Mouse (Mus musculus) heart, adult 2 months (tissue): ENCODE data around the gene Egfr. TPM values are rescaled to one million over a fixed set of nuclear protein-coding genes. Genes with fewer than 3 reads are reported as not detected.

ENCODE experiments used
- DNase-seq, 2 experiments: peaks; one replicate each; pipeline ENCODE4 v3.0.0; 2021
- H3K27ac ChIP-seq: fragments of 200-600 bp; 2 replicates; pipeline ENCODE4 v1.8.1; 2022
- H3K27me3 ChIP-seq: fragments of 200-500 bp; 2 replicates; pipeline ENCODE4 v1.6.1; 2012; ENCODE audit warnings: mild to moderate bottlenecking, low read length, inconsistent platforms, mixed read lengths; ENCODE audit not compliant: control insufficient read depth, insufficient read depth
- H3K36me3 ChIP-seq: fragments of 200-500 bp; 2 replicates; pipeline ENCODE4 v1.6.1; 2012; ENCODE audit warnings: low read length, inconsistent platforms; ENCODE audit not compliant: control insufficient read depth, insufficient read depth
- H3K4me1 ChIP-seq: fragments of 200-500 bp; 2 replicates; pipeline ENCODE4 v1.6.1; 2011; ENCODE audit warnings: low read length; ENCODE audit not compliant: control insufficient read depth, insufficient read depth
- H3K4me3 ChIP-seq: fragments of 200-600 bp; 2 replicates; pipeline ENCODE4 v1.8.1; 2022
- H3K79me2 ChIP-seq: fragments of 200-500 bp; replicated peaks from 2 replicates; pipeline ENCODE4 v1.6.1; 2012; ENCODE audit warnings: mild to moderate bottlenecking, inconsistent platforms, low read length, moderate library complexity, mixed read lengths; ENCODE audit not compliant: control insufficient read depth, insufficient read depth
- H3K9ac ChIP-seq: fragments of 200-500 bp; 2 replicates; pipeline ENCODE4 v1.6.1; 2012; ENCODE audit warnings: low read depth, mild to moderate bottlenecking, control low read depth, inconsistent platforms, low read length, mixed read lengths
- CTCF ChIP-seq: fragments of 200-600 bp; IDR thresholded peaks from 2 replicates; pipeline ENCODE4 v1.8.1; 2022; ENCODE audit warnings: antibody characterized with exemption, mild to moderate bottlenecking, moderate library complexity
- EP300 ChIP-seq: fragments of 200-500 bp; IDR thresholded peaks from 2 replicates; pipeline ENCODE4 v1.6.1; 2011; ENCODE audit warnings: low read depth, low read length, control low read depth; ENCODE audit not compliant: insufficient read depth
- POLR2A ChIP-seq: fragments of 200-500 bp; IDR thresholded peaks from 2 replicates; pipeline ENCODE4 v1.6.1; 2011; ENCODE audit warnings: mild to moderate bottlenecking, low read depth, low read length, control low read depth; ENCODE audit not compliant: insufficient read depth
- WGBS: fragments of 180-500 bp; shearing (Covaris S2); methylation state at CpG from one replicate; pipeline ENCODE4 v1.1.7; 2018; 5-methylcytosine and 5-hydroxymethylcytosine counted together
- intact Hi-C: fragments of 180-260 bp; cut with DNase I; formaldehyde crosslinking; loops from one replicate; pipeline ENCODE4 v1.15.1; 2025
- polyA plus RNA-seq: library from polyadenylated mRNA; depleted of rRNA; stranded (reverse); fragments of >200 nt; gene quantifications from 2 replicates; pipeline ENCODE4 v1.2.3, GENCODE M21; 2012
- total RNA-seq, 2 experiments: library from RNA; stranded (reverse); gene quantifications; 2 replicates each; pipeline ENCODE4 v1.2.3; 2021

Egfr gene
- total and polyA plus RNA-seq, 3 experiments: 4.4 to 10.5 (median 4.9) TPM

DNA sequence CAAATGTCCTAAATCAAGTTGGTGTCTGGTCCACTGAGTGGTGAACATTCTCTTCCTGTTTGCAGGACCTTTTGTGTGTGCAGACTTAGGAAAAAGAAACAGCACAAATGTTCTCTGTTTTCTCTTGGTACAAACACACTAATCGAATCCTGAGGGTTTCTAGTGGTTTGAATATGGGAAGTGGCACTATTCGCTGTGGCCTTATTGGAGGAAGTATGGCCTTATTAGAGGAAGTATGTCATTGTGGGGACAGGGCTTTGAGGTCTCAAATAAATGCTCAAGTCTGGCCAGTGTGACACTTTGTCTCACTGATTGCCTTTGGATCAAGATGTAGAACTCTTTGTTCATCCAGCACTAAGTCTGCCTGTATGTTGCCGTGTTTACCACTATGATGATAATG is 180.2 kb downstream of the Egfr start:
- intact Hi-C loops: no loop called here
- WGBS: 91% methylated on average over 3 of the region's 3 CpGs
- TF ChIP-seq EP300: no peak
- TF ChIP-seq CTCF: no peak
- no peak for TF ChIP-seq POLR2A
- Histone ChIP-seq H3K79me2 (no peaks in the 10 kb centered on the region), H3K9ac (no peak overlapping the region), H3K4me3 (no peak overlapping the region), H3K36me3 (no peaks in the 10 kb centered on the region), H3K27ac (no peak overlapping the region), H3K27me3 (no peaks in the 10 kb centered on the region), H3K4me1 (peaks cover 1% of the 10 kb centered on the region; the same call in 1 of the 2 replicates)
- DNase-seq: no peak

DNA sequence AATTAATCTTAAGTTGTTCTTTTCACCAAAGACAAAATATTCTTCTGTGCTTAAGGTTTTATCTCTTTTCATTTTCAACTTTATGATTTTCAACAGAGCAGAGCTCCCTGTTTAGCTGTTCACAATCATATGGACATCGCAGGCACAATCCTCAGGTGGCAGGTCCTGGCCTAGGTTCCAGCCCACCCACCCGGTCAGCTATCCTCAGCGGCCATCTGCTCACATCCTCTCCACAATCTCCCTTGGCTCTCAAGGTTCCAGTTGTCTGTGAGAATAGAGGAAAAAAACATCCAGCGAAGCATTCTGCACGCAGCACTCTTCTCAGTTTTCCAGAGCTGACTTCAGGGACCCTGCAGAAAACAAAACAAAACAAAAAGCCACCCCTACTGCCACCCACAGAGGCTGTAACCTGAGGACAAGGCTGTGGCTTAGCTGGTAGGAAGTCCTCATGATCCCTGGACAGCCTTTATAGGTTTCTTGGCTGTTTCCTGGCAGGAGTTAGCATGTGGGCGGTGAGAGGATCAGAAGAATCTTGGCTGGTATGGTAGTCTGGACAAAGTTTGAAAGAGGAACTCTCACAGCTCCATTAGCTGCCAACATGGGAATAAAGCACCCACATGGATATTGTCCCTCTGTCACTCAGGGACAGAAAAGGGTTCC is 183.7 kb downstream of the Egfr start:
- H3K9ac ChIP-seq: 0 out of 2 replicates have a peak overlapping the region, but pooled peaks have one; percentile 31
- no peak overlapping the region for H3K4me3 ChIP-seq
- H3K4me1 ChIP-seq: peaks cover 1% of the 10 kb centered on the region; the same call in 1 of the 2 replicates
- no peak overlapping the region for H3K27ac ChIP-seq
- DNase-seq: peak in 1 of 2 experiments; percentile 27
- 46% methylated on average over 6 of the region's 6 CpGs for WGBS
- no peaks in the 10 kb centered on the region for H3K27me3 ChIP-seq
- intact Hi-C loops: no loop called here
- TF ChIP-seq EP300: no peak
- TF ChIP-seq CTCF: no peak
- TF ChIP-seq POLR2A: no peak
- no peaks in the 10 kb centered on the region for H3K36me3 ChIP-seq
- no peaks in the 10 kb centered on the region for H3K79me2 ChIP-seq

DNA sequence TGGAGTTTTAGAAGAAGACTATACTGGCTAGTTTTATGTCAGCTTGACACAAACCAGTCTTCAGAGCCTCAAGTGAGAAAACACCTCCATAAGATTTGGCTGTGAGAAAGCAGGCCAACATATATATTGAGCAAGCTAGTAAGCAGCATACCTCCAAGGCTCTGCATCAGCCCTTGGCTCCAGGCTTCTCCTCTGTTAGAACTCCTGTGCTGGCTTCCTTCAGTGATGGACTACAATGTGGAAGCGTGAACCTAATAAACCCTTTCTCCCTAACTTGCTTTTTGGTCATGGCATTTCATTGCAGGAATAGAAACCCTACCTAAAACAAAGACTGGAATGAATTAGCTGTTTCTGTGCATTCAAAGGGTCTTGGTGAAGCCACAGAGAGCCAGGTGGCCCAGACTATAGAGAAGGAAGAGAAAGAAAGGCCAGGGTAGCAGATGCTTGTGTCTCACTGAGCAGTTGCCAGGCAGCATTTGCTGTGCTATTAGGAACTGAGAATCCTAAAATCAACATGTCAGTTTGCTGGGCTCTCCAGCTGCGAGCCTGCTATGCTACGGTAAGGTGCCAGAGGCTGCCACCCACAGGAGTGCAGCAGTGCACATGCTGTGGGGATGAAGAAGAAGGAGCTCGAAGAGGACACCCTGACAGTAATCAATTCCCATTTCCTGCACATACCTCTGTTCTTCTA is 189.2 kb downstream of the Egfr start:
- intact Hi-C loops: no loop called here
- no peak for DNase-seq
- Histone ChIP-seq H3K4me1 (no peaks in the 10 kb centered on the region), H3K36me3 (no peaks in the 10 kb centered on the region), H3K27ac (no peak overlapping the region), H3K27me3 (no peaks in the 10 kb centered on the region), H3K4me3 (no peak overlapping the region), H3K79me2 (no peaks in the 10 kb centered on the region), H3K9ac (no peak overlapping the region)
- TF ChIP-seq POLR2A: no peak
- TF ChIP-seq EP300: no peak
- no peak for TF ChIP-seq CTCF
- WGBS: 73% methylated on average over 4 of the region's 4 CpGs

DNA sequence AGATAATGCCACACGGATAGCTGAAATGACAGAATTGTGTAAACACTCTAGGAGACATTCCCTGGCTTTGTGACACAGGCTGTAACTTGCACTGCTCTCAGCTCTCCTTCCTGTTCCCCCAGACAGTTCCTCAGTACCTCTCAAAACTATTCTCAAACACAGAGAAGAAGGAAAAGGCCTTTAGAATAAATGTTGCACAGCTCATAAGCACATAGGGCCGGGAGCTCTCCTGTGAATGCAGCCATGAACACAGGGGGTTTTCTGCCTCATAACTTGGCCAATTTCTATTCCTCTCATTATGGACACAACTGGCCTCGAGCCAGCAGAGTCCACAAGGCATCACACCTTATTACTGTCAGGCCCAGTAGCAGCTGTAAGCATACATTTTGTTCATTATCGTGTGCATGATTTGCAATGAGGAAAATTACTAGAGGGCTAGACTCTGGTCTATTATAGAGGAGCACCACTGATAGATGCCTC is 190.0 kb downstream of the Egfr start:
- Histone ChIP-seq H3K27me3 (no peaks in the 10 kb centered on the region), H3K9ac (no peak overlapping the region), H3K36me3 (no peaks in the 10 kb centered on the region), H3K79me2 (no peaks in the 10 kb centered on the region), H3K27ac (no peak overlapping the region), H3K4me1 (no peaks in the 10 kb centered on the region), H3K4me3 (no peak overlapping the region)
- 62% methylated on average over 4 of the region's 4 CpGs for WGBS
- intact Hi-C loops: no loop called here
- TF ChIP-seq POLR2A (no peak), CTCF (no peak), EP300 (no peak)
- DNase-seq: no peak

DNA sequence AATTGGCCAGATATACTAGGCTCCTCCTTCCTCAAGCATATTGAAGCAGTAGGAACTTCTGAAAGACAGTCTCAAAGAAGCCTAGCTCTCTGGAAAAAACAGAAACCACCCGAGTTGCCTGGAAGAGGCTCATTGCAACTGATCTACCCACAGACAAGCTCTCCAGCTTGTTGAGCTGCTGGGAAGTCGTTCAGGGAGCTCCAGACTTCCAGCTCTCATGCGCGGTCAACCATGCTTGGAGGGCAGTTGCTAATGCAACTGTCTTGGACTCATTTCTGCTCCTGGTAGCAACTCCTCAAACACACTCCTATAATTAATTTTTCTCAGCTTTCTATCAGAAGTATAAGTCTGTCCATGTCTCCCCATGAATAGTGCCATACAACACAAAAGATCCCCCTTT is 191.0 kb downstream of the Egfr start:
- intact Hi-C loops: no loop called here
- no peak overlapping the region for H3K4me3 ChIP-seq
- H3K4me1 ChIP-seq: no peaks in the 10 kb centered on the region
- DNase-seq: no peak
- no peaks in the 10 kb centered on the region for H3K36me3 ChIP-seq
- WGBS: 84% methylated on average over 4 of the region's 4 CpGs
- no peak overlapping the region for H3K27ac ChIP-seq
- H3K79me2 ChIP-seq: no peaks in the 10 kb centered on the region
- no peak for TF ChIP-seq EP300
- no peak for TF ChIP-seq POLR2A
- no peak for TF ChIP-seq CTCF
- no peak overlapping the region for H3K9ac ChIP-seq
- H3K27me3 ChIP-seq: no peaks in the 10 kb centered on the region

DNA sequence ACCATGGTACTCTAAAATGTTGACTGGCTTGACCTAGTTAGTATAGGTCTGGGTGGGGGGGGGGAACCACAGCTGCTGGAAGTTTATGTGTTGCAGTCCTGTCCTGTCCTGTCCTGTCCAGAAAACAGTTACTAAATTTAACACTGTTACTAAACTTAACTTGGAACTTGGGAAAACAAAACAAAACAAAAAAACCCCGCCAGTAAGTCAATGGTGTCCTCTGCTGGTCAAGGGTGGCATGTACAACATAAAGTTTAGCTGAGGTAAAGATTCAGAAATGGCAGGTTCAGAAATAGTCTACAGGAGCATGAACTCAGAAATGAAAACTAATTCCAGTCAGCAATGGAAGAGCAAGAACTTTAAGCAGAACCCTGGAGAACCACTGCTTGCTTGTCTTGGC is 196.8 kb downstream of the Egfr start:
- peak overlapping the region; percentile 73 for H3K27ac ChIP-seq
- WGBS: 2% methylated on average over 1 of the region's 1 CpGs
- peaks cover 4% of the 10 kb centered on the region; the same call in 1 of the 2 replicates for H3K4me1 ChIP-seq
- H3K79me2 ChIP-seq: no peaks in the 10 kb centered on the region
- intact Hi-C loops: loop anchor here (2.0 to 5.0 kb wide), 3 partner anchors 196 to 424 kb away; partner anchors contain the start of gene Egfr
- TF ChIP-seq EP300 (no peak), CTCF (peak; percentile 84)
- H3K36me3 ChIP-seq: no peaks in the 10 kb centered on the region
- peak; percentile 43 to 46 for DNase-seq
- H3K27me3 ChIP-seq: no peaks in the 10 kb centered on the region
- no peak overlapping the region for H3K9ac ChIP-seq
- no peak overlapping the region for H3K4me3 ChIP-seq
